Mouse (Mus musculus): ENCODE results near the gene Sec14l3. TPM values are rescaled to one million over a fixed set of nuclear protein-coding genes. Genes with fewer than 3 reads are reported as not detected.

Gene Sec14l3
- total and polyA plus RNA-seq, 3 experiments, result not detected

GRCm38 (mm10) chr11:4086246-4086645 is 21.6 kb downstream of the Sec14l3 start:
- Histone ChIP-seq H3K9ac (ENCODE audit: control insufficient read depth, low read depth, low read length, poor library complexity, severe bottlenecking) (no peak overlapping the region), H3K79me2 (ENCODE audit: control insufficient read depth, insufficient read depth, low read length, poor library complexity) (no peaks in the 10 kb centered on the region), H3K4me3 (ENCODE audit: control insufficient read depth in 1 of 2, insufficient read depth in 1 of 2, low read depth in 2 of 2, low read length in 2 of 2) (no peak overlapping the region), H3K9me3 (replicated peaks; ENCODE audit: insufficient read depth, low read length) (no peaks in the 10 kb centered on the region), H3K36me3 (ENCODE audit: control insufficient read depth in 1 of 2, insufficient read depth in 2 of 2, low read length in 2 of 2) (peaks cover 1 to 11% of the 10 kb centered on the region in 2 experiments; a peak in 2 of 4 replicates), H3K4me1 (ENCODE audit: control insufficient read depth in 1 of 2, insufficient read depth in 2 of 2, low read length in 2 of 2) (peaks cover 3 to 10% of the 10 kb centered on the region in 2 experiments), H3K27ac (ENCODE audit: control insufficient read depth, low read depth, low read length) (no peak overlapping the region), H3K27me3 (ENCODE audit: control insufficient read depth in 1 of 2, insufficient read depth in 2 of 2, low read length in 2 of 2) (no peaks in the 10 kb centered on the region)
- peak; percentile 79 for DNase-seq (ENCODE audit: low read depth, low spot score)
- TF ChIP-seq E2F4 (IDR thresholded peaks at IDR 0.05; ENCODE audit: borderline replicate concordance, low read depth, low read length) (no peak), RAD21 (IDR thresholded peaks at IDR 0.05; ENCODE audit: low read depth, low read length) (no peak), ZKSCAN1 (IDR thresholded peaks at IDR 0.05; ENCODE audit: low read depth, low read length) (no peak), UBTF (IDR thresholded peaks at IDR 0.05; ENCODE audit: borderline replicate concordance, insufficient read depth, low read depth, low read length) (no peak), MXI1 (IDR thresholded peaks at IDR 0.05; ENCODE audit: low read depth, low read length) (no peak), EP300 (IDR thresholded peaks at IDR 0.05; ENCODE audit: low read depth in 1 of 2, low read length in 2 of 2) (peak; percentile 72 to 81), MAX (IDR thresholded peaks at IDR 0.05; ENCODE audit: low read length) (no peak), ZNF384 (IDR thresholded peaks at IDR 0.05; ENCODE audit: low read depth, low read length) (0 out of 2 replicates have a peak, but pooled peaks have one; percentile 39), NRF1 (IDR thresholded peaks at IDR 0.05; ENCODE audit: insufficient read depth, low read depth, low read length, poor library complexity, severe bottlenecking) (no peak), TCF12 (IDR thresholded peaks at IDR 0.05; ENCODE audit: low read depth, low read length) (peak; percentile 89), MAFK (IDR thresholded peaks at IDR 0.05; ENCODE audit: borderline replicate concordance, low read depth, low read length) (peak; percentile 59; the same call in 1 of the 2 replicates), USF1 (IDR thresholded peaks at IDR 0.05; ENCODE audit: low read depth, low read length) (no peak), HCFC1 (IDR thresholded peaks at IDR 0.05; ENCODE audit: low read depth, low read length) (no peak), ETS1 (IDR thresholded peaks at IDR 0.05; ENCODE audit: low read depth, low read length) (peak; percentile 88), CHD2 (IDR thresholded peaks at IDR 0.05; ENCODE audit: low read length) (no peak), ELF1 (IDR thresholded peaks at IDR 0.05; ENCODE audit: low read depth, low read length) (no peak), CHD1 (IDR thresholded peaks at IDR 0.05; ENCODE audit: low read depth, low read length) (no peak), TAL1 (IDR thresholded peaks at IDR 0.05; ENCODE audit: low read length) (peak; percentile 14; the same call in 1 of the 2 replicates), KAT2A (conservative IDR thresholded peaks at IDR 0.05; ENCODE audit: low read depth, low read length) (no peak), USF2 (IDR thresholded peaks at IDR 0.05; ENCODE audit: borderline replicate concordance in 1 of 2, insufficient read depth in 1 of 2, low read depth in 1 of 2, low read length in 2 of 2) (no peak), GATA1 (IDR thresholded peaks at IDR 0.05; ENCODE audit: low read depth, low read length) (peak; percentile 83), ZC3H11A (IDR thresholded peaks at IDR 0.05; ENCODE audit: low read depth, low read length) (no peak), MYC (IDR thresholded peaks at IDR 0.05; ENCODE audit: low read depth, low read length) (no peak), SIN3A (IDR thresholded peaks at IDR 0.05; ENCODE audit: low read length) (peak; percentile 13; the same call in 1 of the 2 replicates), POLR2AphosphoS2 (IDR thresholded peaks at IDR 0.05; ENCODE audit: low read length) (no peak), MYB (IDR thresholded peaks at IDR 0.05; ENCODE audit: low read depth, low read length) (no peak), MEF2A (IDR thresholded peaks at IDR 0.05; ENCODE audit: extremely low read depth, insufficient replicate concordance, low read depth, low read length, poor library complexity, severe bottlenecking) (no peak), ZMIZ1 (IDR thresholded peaks at IDR 0.05; ENCODE audit: low read depth, low read length) (no peak), JUND (IDR thresholded peaks at IDR 0.05; ENCODE audit: low read depth, low read length) (no peak), BHLHE40 (IDR thresholded peaks at IDR 0.05; ENCODE audit: borderline replicate concordance, low read depth, low read length) (no peak; the same call in 1 of the 2 replicates), SMC3 (IDR thresholded peaks at IDR 0.05; ENCODE audit: low read depth, low read length) (no peak), RCOR1 (IDR thresholded peaks at IDR 0.05; ENCODE audit: low read depth, low read length) (peak; percentile 98), MAZ (IDR thresholded peaks at IDR 0.05; ENCODE audit: low read depth, low read length) (no peak), CTCF (IDR thresholded peaks at IDR 0.05 in 2 of 3, conservative IDR thresholded peaks at IDR 0.05 in 1 of 3; ENCODE audit: control insufficient read depth in 1 of 3, insufficient read depth in 1 of 3, low read depth in 2 of 3, low read length in 3 of 3, poor library complexity in 1 of 3, severe bottlenecking in 1 of 3) (no peak), POLR2AphosphoS5 (IDR thresholded peaks at IDR 0.05; ENCODE audit: borderline replicate concordance, low read depth, low read length) (no peak), NELFE (IDR thresholded peaks at IDR 0.05; ENCODE audit: low read depth, low read length) (no peak), GABPA (IDR thresholded peaks at IDR 0.05; ENCODE audit: low read depth, low read length) (no peak), TBP (IDR thresholded peaks at IDR 0.05; ENCODE audit: low read depth, low read length) (no peak)
